Mouse (Mus musculus) stomach, postnatal 0 days (tissue): ENCODE measurements around the gene Uox. TPM values are rescaled to one million over a fixed set of nuclear protein-coding genes. Genes with fewer than 3 reads are reported as not detected.

Experiments
- ATAC-seq: fragments of 200-750 bp; cut with Nextera tagmentation; 2 replicates; pipeline ENCODE4 v1.8.0; 2017; ENCODE audit not compliant: low FRiP score, low TSS enrichment
- DNase-seq: peaks from one replicate; pipeline ENCODE4 v3.0.0-alpha.2; 2016; ENCODE audit warnings: low spot score
- H3K27ac ChIP-seq: fragments of 300-500 bp; sonication (generic); replicated peaks from 2 replicates; pipeline ENCODE4 v1.5.1; 2014; ENCODE audit warnings: mild to moderate bottlenecking, control low read depth
- H3K27me3 ChIP-seq: fragments of 300-500 bp; sonication (generic); 2 replicates; pipeline ENCODE4 v1.6.1; 2014; ENCODE audit warnings: low read length; ENCODE audit not compliant: control insufficient read depth, insufficient read depth
- H3K36me3 ChIP-seq: fragments of 300-500 bp; sonication (generic); 2 replicates; pipeline ENCODE4 v1.6.1; 2014; ENCODE audit warnings: low read length, mixed read lengths; ENCODE audit not compliant: control insufficient read depth, insufficient read depth
- H3K4me1 ChIP-seq: fragments of 300-500 bp; sonication (generic); replicated peaks from 2 replicates; pipeline ENCODE4 v1.6.1; 2014; ENCODE audit warnings: antibody characterized with exemption; ENCODE audit not compliant: control insufficient read depth, insufficient read depth
- H3K4me2 ChIP-seq: fragments of 300-500 bp; sonication (generic); replicated peaks from 2 replicates; pipeline ENCODE4 v1.6.1; 2014; ENCODE audit warnings: low read depth, mild to moderate bottlenecking, control low read depth, moderate library complexity
- H3K4me3 ChIP-seq: fragments of 300-500 bp; sonication (generic); 2 replicates; pipeline ENCODE4 v1.5.1; 2014; ENCODE audit warnings: low read depth, low read length, control low read depth
- H3K9ac ChIP-seq: fragments of 300-500 bp; sonication (generic); 2 replicates; pipeline ENCODE4 v1.6.1; 2014; ENCODE audit warnings: mild to moderate bottlenecking, low read length, control low read depth, mixed read lengths
- H3K9me3 ChIP-seq: fragments of 300-500 bp; sonication (generic); 2 replicates; pipeline ENCODE4 v1.6.1; 2016; ENCODE audit warnings: low read length; ENCODE audit not compliant: control insufficient read depth
- CTCF ChIP-seq: IDR thresholded peaks from 2 replicates; pipeline ENCODE4 v1.5.1; 2016; ENCODE audit warnings: antibody characterized with exemption, low read depth, mild to moderate bottlenecking, moderate library complexity
- EP300 ChIP-seq: optimal IDR thresholded peaks from 2 replicates; pipeline ENCODE3; 2016; ENCODE audit warnings: antibody characterized with exemption
- WGBS: fragments of 180-500 bp; shearing (Covaris S2); extraction: QIAGEN DNeasy Blood & Tissue Kit; methylation state at CpG from one replicate; pipeline ENCODE4 v1.1.7; 2014; 5-methylcytosine and 5-hydroxymethylcytosine counted together
- polyA plus RNA-seq: library from polyadenylated mRNA; unstranded; fragments of >200 nt; fragmentation: Nextera tagmentation; extraction: Ambion mirVana; gene quantifications from 2 replicates; pipeline ENCODE4 v1.2.1, GENCODE M21; 2015

The Uox gene
- polyA plus RNA-seq, 1 experiment from 2014 or later, result 0.29 TPM

GRCm38 (mm10) chr3:146618357-146618756 lies 48.1 kb downstream of the Uox start:
- Histone ChIP-seq H3K4me1 (no peaks in the 10 kb centered on the region), H3K9ac (no peak overlapping the region), H3K27ac (no peak overlapping the region), H3K4me3 (no peak overlapping the region), H3K9me3 (no peaks in the 10 kb centered on the region), H3K27me3 (no peaks in the 10 kb centered on the region), H3K36me3 (no peaks in the 10 kb centered on the region), H3K4me2 (no peak overlapping the region)
- ATAC-seq (no peak), DNase-seq (no peak)
- TF ChIP-seq CTCF, result no peak
- no peak for TF ChIP-seq EP300
- 46% methylated on average over 4 of the region's 4 CpGs for WGBS

- H3K27ac ChIP-seq, result no peak overlapping the region
- no peak overlapping the region for H3K4me3 ChIP-seq
- H3K4me1 ChIP-seq, result no peaks in the 10 kb centered on the region
- DNase-seq (no peak), ATAC-seq (no peak)
- 84% methylated on average over 10 of the region's 10 CpGs for WGBS
- H3K9ac ChIP-seq, result no peak overlapping the region
- H3K36me3 ChIP-seq, result no peaks in the 10 kb centered on the region
- H3K4me2 ChIP-seq, result no peak overlapping the region
- H3K27me3 ChIP-seq, result no peaks in the 10 kb centered on the region
- no peak for TF ChIP-seq EP300
- TF ChIP-seq CTCF, result no peak
- no peaks in the 10 kb centered on the region for H3K9me3 ChIP-seq
These were observed 49.9 kb downstream of the Uox start for GRCm38 (mm10) chr3:146620101-146620500.

GRCm38 (mm10) chr3:146620555-146621249 lies 50.5 kb downstream of the Uox start:
- WGBS, result 74% methylated on average over 14 of the region's 14 CpGs
- Histone ChIP-seq H3K9me3 (no peaks in the 10 kb centered on the region), H3K36me3 (no peaks in the 10 kb centered on the region), H3K9ac (no peak overlapping the region), H3K4me1 (no peaks in the 10 kb centered on the region), H3K27ac (no peak overlapping the region), H3K27me3 (no peaks in the 10 kb centered on the region), H3K4me2 (no peak overlapping the region), H3K4me3 (no peak overlapping the region)
- ATAC-seq (no peak), DNase-seq (no peak)
- no peak for TF ChIP-seq EP300
- TF ChIP-seq CTCF, result no peak

GRCm38 (mm10) chr3:146621966-146622365 lies 51.7 kb downstream of the Uox start:
- Histone ChIP-seq H3K9me3 (no peaks in the 10 kb centered on the region), H3K4me1 (no peaks in the 10 kb centered on the region), H3K4me3 (no peak overlapping the region), H3K27ac (no peak overlapping the region), H3K36me3 (no peaks in the 10 kb centered on the region), H3K9ac (no peak overlapping the region), H3K27me3 (no peaks in the 10 kb centered on the region), H3K4me2 (no peak overlapping the region)
- WGBS, result 83% methylated on average over 11 of the region's 11 CpGs
- TF ChIP-seq CTCF (no peak), EP300 (no peak)
- ATAC-seq, result no peak
- DNase-seq, result no peak

- Histone ChIP-seq H3K36me3 (no peaks in the 10 kb centered on the region), H3K9me3 (no peaks in the 10 kb centered on the region), H3K9ac (no peak overlapping the region), H3K27ac (no peak overlapping the region), H3K4me2 (no peak overlapping the region), H3K27me3 (no peaks in the 10 kb centered on the region), H3K4me3 (no peak overlapping the region), H3K4me1 (no peaks in the 10 kb centered on the region)
- WGBS, result 86% methylated on average over 4 of the region's 4 CpGs
- DNase-seq (no peak), ATAC-seq (no peak)
- TF ChIP-seq EP300 (no peak), CTCF (no peak)
These were observed 55.5 kb downstream of the Uox start for GRCm38 (mm10) chr3:146625766-146626165.

GRCm38 (mm10) chr3:146628227-146628982 lies 58.2 kb downstream of the Uox start:
- no peak for DNase-seq
- H3K27me3 ChIP-seq, result no peaks in the 10 kb centered on the region
- H3K36me3 ChIP-seq, result no peaks in the 10 kb centered on the region
- H3K27ac ChIP-seq, result no peak overlapping the region
- no peak for ATAC-seq
- no peak overlapping the region for H3K4me3 ChIP-seq
- WGBS, result 71% methylated on average over 8 of the region's 8 CpGs
- no peak overlapping the region for H3K4me2 ChIP-seq
- no peak overlapping the region for H3K9ac ChIP-seq
- H3K9me3 ChIP-seq, result no peaks in the 10 kb centered on the region
- no peaks in the 10 kb centered on the region for H3K4me1 ChIP-seq
- no peak for TF ChIP-seq CTCF
- no peak for TF ChIP-seq EP300
